Mouse (Mus musculus): ENCODE data around the gene Babam2. TPM values are rescaled to one million over a fixed set of nuclear protein-coding genes. Genes with fewer than 3 reads are reported as not detected.
A peak's percentile ranks its signal among the peaks of the same experiment; 100 is the strongest.

Gene Babam2
- polyA plus RNA-seq, 1 experiment, result 25.9 TPM

DNA sequence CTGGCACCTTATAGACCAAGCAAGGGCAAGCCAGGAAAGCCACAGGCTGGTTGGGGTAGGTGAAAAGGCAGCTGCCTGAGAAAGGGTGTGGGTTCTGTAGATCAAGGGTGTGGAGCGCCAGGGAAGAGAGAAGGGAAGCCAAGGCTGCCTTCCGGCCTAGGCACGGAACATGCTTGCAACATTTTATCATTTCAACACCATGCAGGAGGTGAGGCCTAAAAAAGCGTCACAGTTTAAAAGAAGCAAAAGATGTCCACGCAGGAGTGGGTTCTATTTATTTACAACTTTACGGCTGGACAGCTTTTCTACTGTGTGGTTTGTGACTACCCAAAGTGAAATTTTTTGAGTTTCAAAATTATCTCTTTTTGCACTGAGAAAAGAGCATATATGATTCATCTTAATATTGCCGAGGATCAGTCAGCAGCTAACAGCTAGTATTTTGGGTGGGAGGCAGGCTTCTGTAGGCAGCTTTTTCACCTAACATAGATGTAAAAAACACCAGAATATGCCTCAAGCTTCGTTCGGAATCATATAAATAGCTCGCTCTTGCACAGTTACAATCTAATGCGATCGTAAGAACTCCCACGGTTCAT, 287.0 kb downstream of the Babam2 start:
- peak overlapping the region; percentile 48; the same call in 1 of the 2 replicates for H3K27ac ChIP-seq (ENCODE audit: control insufficient read depth, insufficient read depth, low read depth, low read length, poor library complexity)
- H3K4me1 ChIP-seq (ENCODE audit: control insufficient read depth, insufficient read depth, low read length), result peaks cover 1% of the 10 kb centered on the region; the same call in 1 of the 2 replicates
- no peak overlapping the region for H3K4me3 ChIP-seq (replicated peaks; ENCODE audit: control insufficient read depth, low read depth, low read length)
- WGBS, result 64% methylated on average over 13 of the region's 13 CpGs
- TF ChIP-seq CTCF (IDR thresholded peaks at IDR 0.05; ENCODE audit: control insufficient read depth, insufficient read depth, low read length) (no peak), POLR2A (IDR thresholded peaks at IDR 0.05; ENCODE audit: borderline replicate concordance, control insufficient read depth, low read depth, low read length) (no peak)

DNA sequence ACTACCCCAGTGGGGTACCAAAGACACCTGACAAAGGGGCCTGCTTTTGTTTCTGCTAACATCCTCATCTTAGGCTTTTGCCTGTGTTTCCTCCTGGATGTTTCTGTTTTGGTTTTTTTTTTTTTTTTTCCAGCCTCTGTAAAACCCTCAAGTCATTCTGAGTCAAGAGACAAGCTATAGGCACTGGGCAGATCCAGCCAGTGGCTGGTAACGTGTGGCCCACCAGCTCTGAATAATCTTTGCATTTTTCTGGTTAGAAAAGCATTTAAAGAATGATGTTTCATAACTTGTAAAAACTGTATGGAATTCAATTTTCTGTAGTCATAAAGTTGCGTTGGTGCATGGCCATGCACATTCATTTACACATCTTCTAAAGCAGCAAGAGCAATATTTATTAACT, 287.5 kb downstream of the Babam2 start:
- Histone ChIP-seq H3K27ac (ENCODE audit: control insufficient read depth, insufficient read depth, low read depth, low read length, poor library complexity) (no peak overlapping the region; the same call in 1 of the 2 replicates), H3K4me3 (replicated peaks; ENCODE audit: control insufficient read depth, low read depth, low read length) (no peak overlapping the region), H3K4me1 (ENCODE audit: control insufficient read depth, insufficient read depth, low read length) (peaks cover 1% of the 10 kb centered on the region; the same call in 1 of the 2 replicates)
- TF ChIP-seq CTCF (IDR thresholded peaks at IDR 0.05; ENCODE audit: control insufficient read depth, insufficient read depth, low read length) (no peak), POLR2A (IDR thresholded peaks at IDR 0.05; ENCODE audit: borderline replicate concordance, control insufficient read depth, low read depth, low read length) (no peak)
- WGBS, result 89% methylated on average over 2 of the region's 2 CpGs

DNA sequence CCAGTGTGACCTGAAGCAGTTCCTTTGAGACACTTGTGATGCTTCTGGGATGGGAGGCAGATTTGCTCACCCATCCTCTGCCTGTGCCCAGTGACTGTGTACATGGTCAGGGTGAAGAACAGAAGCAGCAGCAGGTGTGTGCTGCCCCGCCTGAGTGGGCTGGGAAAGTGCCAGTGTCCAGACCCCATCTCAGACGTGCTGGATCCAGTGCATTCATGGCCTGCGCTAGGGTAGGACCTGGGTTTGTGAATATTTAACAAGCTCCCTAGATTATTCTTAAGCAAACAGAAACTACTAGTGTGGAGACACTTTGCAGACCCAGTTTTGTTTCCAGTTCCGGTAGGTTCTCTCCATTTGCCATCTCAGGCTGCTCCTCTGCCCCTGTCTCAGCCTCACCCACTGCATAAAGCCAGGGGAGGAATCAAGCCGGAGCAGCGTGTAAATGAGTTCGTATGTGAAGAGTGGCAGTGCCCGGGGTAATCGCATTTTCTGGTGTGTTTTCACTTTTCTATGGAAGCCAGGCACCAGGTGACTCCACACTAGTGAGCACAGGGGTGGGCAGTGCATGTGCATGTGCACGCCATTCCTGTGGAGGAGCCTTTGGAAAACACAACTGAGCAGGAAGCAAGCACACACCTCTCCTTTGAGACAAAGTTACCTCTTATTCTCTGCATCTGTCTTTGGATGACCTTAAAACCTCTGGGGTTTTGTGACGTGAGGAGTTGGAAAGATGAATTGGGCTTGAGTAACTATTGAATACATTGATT, 290.2 kb downstream of the Babam2 start:
- Histone ChIP-seq H3K27ac (ENCODE audit: control insufficient read depth, insufficient read depth, low read depth, low read length, poor library complexity) (no peak overlapping the region), H3K4me3 (replicated peaks; ENCODE audit: control insufficient read depth, low read depth, low read length) (no peak overlapping the region), H3K4me1 (ENCODE audit: control insufficient read depth, insufficient read depth, low read length) (peaks cover 1% of the 10 kb centered on the region; the same call in 1 of the 2 replicates)
- TF ChIP-seq CTCF (IDR thresholded peaks at IDR 0.05; ENCODE audit: control insufficient read depth, insufficient read depth, low read length) (no peak), POLR2A (IDR thresholded peaks at IDR 0.05; ENCODE audit: borderline replicate concordance, control insufficient read depth, low read depth, low read length) (no peak)
- WGBS, result 92% methylated on average over 11 of the region's 11 CpGs

DNA sequence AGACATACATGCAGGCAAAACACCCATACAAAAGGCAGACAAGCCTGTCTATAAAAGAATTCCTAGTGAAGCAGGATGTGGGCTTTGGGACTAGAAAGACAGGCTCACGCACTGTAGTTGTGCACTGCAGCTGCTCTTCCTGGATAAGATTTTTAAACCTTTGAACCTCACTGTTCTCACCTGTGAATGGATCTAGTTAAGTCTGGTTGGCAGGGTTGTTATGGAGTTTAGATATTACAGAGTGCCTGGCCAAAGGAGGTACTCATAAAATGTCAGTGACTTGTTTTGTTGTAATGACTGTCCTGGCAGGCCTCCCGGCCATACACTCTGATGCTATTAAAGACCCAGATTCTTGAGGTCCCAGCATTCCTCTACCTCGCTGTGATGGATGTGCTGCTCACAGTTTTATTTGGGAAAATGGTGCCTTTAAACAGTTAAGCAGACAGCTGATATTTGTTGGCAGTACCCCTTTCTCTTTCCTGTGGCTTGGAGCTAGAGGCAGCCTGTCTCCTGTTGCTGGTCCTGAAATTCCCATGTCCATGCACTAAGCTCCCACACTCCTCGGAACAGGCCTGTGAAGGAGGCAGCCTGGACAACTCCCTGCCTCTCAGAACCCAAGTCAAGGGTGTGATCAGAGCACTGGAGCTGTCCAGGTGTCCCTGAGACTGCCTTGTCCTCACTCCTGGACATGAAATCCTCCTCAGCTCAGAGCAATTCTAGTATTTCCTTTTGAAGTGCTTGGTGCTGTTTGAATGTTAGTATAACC, 299.9 kb downstream of the Babam2 start:
- Histone ChIP-seq H3K4me1 (ENCODE audit: control insufficient read depth, insufficient read depth, low read length) (no peaks in the 10 kb centered on the region), H3K4me3 (replicated peaks; ENCODE audit: control insufficient read depth, low read depth, low read length) (no peak overlapping the region), H3K27ac (ENCODE audit: control insufficient read depth, insufficient read depth, low read depth, low read length, poor library complexity) (no peak overlapping the region)
- 87% methylated on average over 4 of the region's 4 CpGs for WGBS
- TF ChIP-seq CTCF (IDR thresholded peaks at IDR 0.05; ENCODE audit: control insufficient read depth, insufficient read depth, low read length), result no peak
- TF ChIP-seq POLR2A (IDR thresholded peaks at IDR 0.05; ENCODE audit: borderline replicate concordance, control insufficient read depth, low read depth, low read length), result no peak

DNA sequence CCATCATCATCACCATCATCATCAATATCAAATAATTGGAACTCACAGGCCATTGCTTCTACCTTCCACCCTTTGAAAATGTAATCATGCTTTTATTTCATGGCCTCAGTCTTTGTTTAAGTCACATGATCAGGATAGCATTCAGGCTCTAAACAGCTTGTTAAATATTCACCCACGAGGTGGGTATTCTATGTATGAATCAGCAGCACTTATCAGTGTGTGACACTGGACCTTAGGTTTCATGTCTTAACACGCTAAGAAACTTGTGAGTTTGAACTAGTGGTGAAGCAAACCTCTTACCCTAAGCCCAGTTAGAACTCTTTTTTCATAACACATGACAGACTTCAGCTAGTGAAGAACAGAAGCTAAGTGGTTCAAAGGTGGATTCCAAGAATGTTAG, 301.3 kb downstream of the Babam2 start:
- Histone ChIP-seq H3K27ac (ENCODE audit: control insufficient read depth, insufficient read depth, low read depth, low read length, poor library complexity) (no peak overlapping the region), H3K4me1 (ENCODE audit: control insufficient read depth, insufficient read depth, low read length) (no peaks in the 10 kb centered on the region), H3K4me3 (replicated peaks; ENCODE audit: control insufficient read depth, low read depth, low read length) (no peak overlapping the region)
- no peak for TF ChIP-seq CTCF (IDR thresholded peaks at IDR 0.05; ENCODE audit: control insufficient read depth, insufficient read depth, low read length)
- no peak for TF ChIP-seq POLR2A (IDR thresholded peaks at IDR 0.05; ENCODE audit: borderline replicate concordance, control insufficient read depth, low read depth, low read length)
- 67% methylated on average over 2 of the region's 2 CpGs for WGBS

DNA sequence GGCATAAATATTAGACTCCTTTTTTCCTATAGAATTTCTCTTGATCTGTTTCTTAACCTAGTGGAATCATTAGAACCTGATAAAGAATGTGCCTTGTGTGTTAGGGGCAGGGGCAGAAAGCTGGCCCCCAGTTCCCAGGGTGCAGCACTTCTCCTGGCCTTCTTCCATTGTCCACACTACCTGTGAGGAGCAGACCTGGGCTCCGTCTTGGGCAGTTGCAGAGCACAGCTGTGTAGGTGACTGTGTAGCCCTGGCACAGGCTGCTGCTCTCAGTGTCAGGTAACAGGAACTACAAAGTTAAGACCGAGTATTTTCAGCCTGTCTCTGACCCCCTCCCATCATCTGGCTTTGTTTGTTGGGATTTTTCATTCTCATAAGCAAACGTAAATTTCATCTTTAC, 302.6 kb downstream of the Babam2 start:
- Histone ChIP-seq H3K4me1 (ENCODE audit: control insufficient read depth, insufficient read depth, low read length) (no peaks in the 10 kb centered on the region), H3K27ac (ENCODE audit: control insufficient read depth, insufficient read depth, low read depth, low read length, poor library complexity) (no peak overlapping the region), H3K4me3 (replicated peaks; ENCODE audit: control insufficient read depth, low read depth, low read length) (no peak overlapping the region)
- TF ChIP-seq CTCF (IDR thresholded peaks at IDR 0.05; ENCODE audit: control insufficient read depth, insufficient read depth, low read length) (no peak), POLR2A (IDR thresholded peaks at IDR 0.05; ENCODE audit: borderline replicate concordance, control insufficient read depth, low read depth, low read length) (no peak)
- 74% methylated on average over 3 of the region's 3 CpGs for WGBS

DNA sequence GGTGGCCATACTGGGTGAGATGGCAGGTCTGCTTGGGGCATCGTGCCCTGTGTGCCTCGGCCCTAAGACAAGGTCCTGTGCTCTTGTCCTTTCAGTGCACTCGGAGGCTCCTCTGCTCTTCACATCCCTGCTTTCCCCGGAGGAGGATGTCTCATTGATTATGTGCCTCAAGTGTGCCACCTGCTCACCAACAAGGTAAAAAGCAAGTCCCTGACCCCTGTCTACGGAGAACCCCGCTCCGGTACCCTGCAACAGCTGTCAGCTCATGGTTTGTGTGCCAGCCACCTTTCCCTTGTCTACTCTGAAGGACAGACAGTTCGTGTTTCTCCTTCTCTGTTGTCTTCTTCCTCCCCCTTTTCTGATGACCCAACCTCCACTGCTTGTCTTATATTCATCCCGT, 303.8 kb downstream of the Babam2 start:
- TF ChIP-seq CTCF (IDR thresholded peaks at IDR 0.05; ENCODE audit: control insufficient read depth, insufficient read depth, low read length) (no peak), POLR2A (IDR thresholded peaks at IDR 0.05; ENCODE audit: borderline replicate concordance, control insufficient read depth, low read depth, low read length) (no peak)
- 84% methylated on average over 9 of the region's 9 CpGs for WGBS

DNA sequence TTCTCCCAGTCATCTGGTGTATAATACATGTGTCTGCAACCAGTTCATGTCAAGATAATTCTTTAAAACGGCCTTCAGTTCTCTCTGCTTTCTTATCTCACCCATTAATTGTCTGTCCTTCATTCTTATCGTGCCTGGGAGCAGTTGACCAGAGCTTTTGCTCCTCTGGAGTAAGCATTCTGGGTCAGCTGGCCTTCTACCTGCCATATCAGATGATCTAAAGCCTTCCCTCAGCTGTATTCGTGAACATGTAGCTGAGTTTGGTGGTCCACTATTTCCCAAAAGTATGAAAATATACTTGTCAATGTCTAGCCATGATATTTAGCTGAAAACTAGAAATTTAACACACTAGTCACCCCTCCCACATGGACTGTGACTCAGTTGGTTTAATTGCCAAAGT, 304.3 kb downstream of the Babam2 start:
- no peak for TF ChIP-seq CTCF (IDR thresholded peaks at IDR 0.05; ENCODE audit: control insufficient read depth, insufficient read depth, low read length)
- no peak for TF ChIP-seq POLR2A (IDR thresholded peaks at IDR 0.05; ENCODE audit: borderline replicate concordance, control insufficient read depth, low read depth, low read length)
- no peaks in the 10 kb centered on the region for H3K4me1 ChIP-seq (ENCODE audit: control insufficient read depth, insufficient read depth, low read length)
- H3K4me3 ChIP-seq (replicated peaks; ENCODE audit: control insufficient read depth, low read depth, low read length), result no peak overlapping the region
- H3K27ac ChIP-seq (ENCODE audit: control insufficient read depth, insufficient read depth, low read depth, low read length, poor library complexity), result no peak overlapping the region
- WGBS, result 64% methylated on average over 3 of the region's 3 CpGs

More for the DNA sequence above, 303.8 kb downstream of the Babam2 start:
- H3K27ac ChIP-seq (ENCODE audit: control insufficient read depth, insufficient read depth, low read depth, low read length, poor library complexity), result no peak overlapping the region
- no peaks in the 10 kb centered on the region for H3K4me1 ChIP-seq (ENCODE audit: control insufficient read depth, insufficient read depth, low read length)
- no peak overlapping the region for H3K4me3 ChIP-seq (replicated peaks; ENCODE audit: control insufficient read depth, low read depth, low read length)

All from bone marrow, adult 2 months (tissue).